Mouse (Mus musculus) CH12.LX (cell line): Measurements from ENCODE around the gene Atxn2l. TPM values are rescaled to one million over a fixed set of nuclear protein-coding genes. Genes with fewer than 3 reads are reported as not detected.

Experiments used
- DNase-seq: peaks from one replicate; pipeline ENCODE4 v3.0.0-alpha.2; 2013; ENCODE audit errors: extremely low read depth
- H3K27ac ChIP-seq: 2 replicates; pipeline ENCODE4 v1.5.1; 2012; ENCODE audit warnings: low read depth, mild to moderate bottlenecking, control low read depth, moderate library complexity; ENCODE audit not compliant: insufficient read depth
- H3K27me3 ChIP-seq: replicated peaks from 2 replicates; pipeline ENCODE3; 2012; ENCODE audit warnings: inconsistent platforms
- H3K36me3 ChIP-seq, 2 experiments: replicated peaks in 1 of 2; 2 replicates each; pipeline versions ENCODE3 to v1.6.1; 2012; ENCODE audit warnings: inconsistent platforms in 1 of 2, low read length in 1 of 2, mild to moderate bottlenecking in 1 of 2, mixed read lengths in 1 of 2, moderate library complexity in 1 of 2; ENCODE audit not compliant: control insufficient read depth in 1 of 2, insufficient read depth in 1 of 2
- H3K4me1 ChIP-seq, 2 experiments: 2 replicates each; pipeline ENCODE4 v1.6.1; 2012; ENCODE audit warnings: inconsistent platforms in 1 of 2, moderate library complexity in 1 of 2; ENCODE audit not compliant: insufficient read depth in 2 of 2, control insufficient read depth in 1 of 2
- H3K4me2 ChIP-seq: 2 replicates; pipeline ENCODE4 v1.6.1; 2012; ENCODE audit warnings: low read depth, mild to moderate bottlenecking, control low read depth; ENCODE audit not compliant: poor library complexity, insufficient read depth, severe bottlenecking
- H3K4me3 ChIP-seq, 3 experiments: fragments of 150-350 bp in 1 of 3; sonication (generic) in 1 of 3; replicated peaks in 1 of 3; 2 replicates each; pipeline versions ENCODE3 to v1.5.1; 2011 to 2012; ENCODE audit warnings: low read depth in 2 of 3, low read length in 2 of 3, mild to moderate bottlenecking in 2 of 3, moderate library complexity in 2 of 3, control low read depth in 1 of 3, improper control_type of control experiment in 1 of 3, inconsistent platforms in 1 of 3, mixed read lengths in 1 of 3; ENCODE audit not compliant: poor library complexity in 1 of 3
- H3K79me2 ChIP-seq: replicated peaks from 2 replicates; pipeline ENCODE4 v1.6.1; 2012; ENCODE audit warnings: mild to moderate bottlenecking, moderate library complexity; ENCODE audit not compliant: control insufficient read depth, poor library complexity, insufficient read depth, severe bottlenecking; ENCODE audit errors: extremely low read depth
- H3K9ac ChIP-seq: 2 replicates; pipeline ENCODE4 v1.6.1; 2012; ENCODE audit warnings: low read depth, mild to moderate bottlenecking, control low read depth, moderate library complexity; ENCODE audit not compliant: insufficient read depth
- H3K9me3 ChIP-seq: replicated peaks from 2 replicates; pipeline ENCODE3; 2012; ENCODE audit warnings: low read length, inconsistent platforms, mixed read lengths
- BHLHE40 ChIP-seq: IDR thresholded peaks from 2 replicates; pipeline ENCODE4 v1.6.1; 2011; ENCODE audit warnings: mild to moderate bottlenecking, low read depth, low read length, improper control_type of control experiment
- CHD1 ChIP-seq: IDR thresholded peaks from 2 replicates; pipeline ENCODE4 v1.6.1; 2012; ENCODE audit warnings: low read depth, low read length, improper control_type of control experiment, inconsistent platforms
- CHD2 ChIP-seq: IDR thresholded peaks from 2 replicates; pipeline ENCODE4 v1.6.1; 2011; ENCODE audit warnings: low read length, improper control_type of control experiment
- CTCF ChIP-seq, 2 experiments: IDR thresholded peaks in 1 of 2; conservative IDR thresholded peaks in 1 of 2; 2 replicates each; pipeline ENCODE4 v1.5.1; 2011 to 2012; ENCODE audit warnings: low read depth in 2 of 2, low read length in 2 of 2, improper control_type of control experiment in 1 of 2, inconsistent platforms in 1 of 2, mild to moderate bottlenecking in 1 of 2, moderate library complexity in 1 of 2
- E2F4 ChIP-seq: IDR thresholded peaks from 2 replicates; pipeline ENCODE4 v1.6.1; 2011; ENCODE audit warnings: low read depth, low read length, improper control_type of control experiment; ENCODE audit not compliant: insufficient replicate concordance
- ELF1 ChIP-seq: IDR thresholded peaks from 2 replicates; pipeline ENCODE4 v1.6.1; 2014; ENCODE audit warnings: low read depth, mild to moderate bottlenecking, inconsistent platforms, low read length, improper control_type of control experiment
- ETS1 ChIP-seq: conservative IDR thresholded peaks from 2 replicates; pipeline ENCODE4 v1.6.1; 2012; ENCODE audit warnings: low read depth, mild to moderate bottlenecking, inconsistent platforms, low read length, improper control_type of control experiment, moderate library complexity
- GABPA ChIP-seq: IDR thresholded peaks from 2 replicates; pipeline ENCODE4 v1.6.1; 2012; ENCODE audit warnings: low read depth, low read length, improper control_type of control experiment, inconsistent platforms; ENCODE audit not compliant: insufficient replicate concordance
- HCFC1 ChIP-seq: IDR thresholded peaks from 2 replicates; pipeline ENCODE4 v1.6.1; 2012; ENCODE audit warnings: low read depth, mild to moderate bottlenecking, inconsistent platforms, low read length, improper control_type of control experiment
- IRF4 ChIP-seq: IDR thresholded peaks from 2 replicates; pipeline ENCODE4 v1.6.1; 2014; ENCODE audit warnings: low read depth, mild to moderate bottlenecking, inconsistent platforms, low read length, improper control_type of control experiment
- JUN ChIP-seq: IDR thresholded peaks from 2 replicates; pipeline ENCODE4 v1.6.1; 2011; ENCODE audit warnings: low read depth, mild to moderate bottlenecking, low read length, improper control_type of control experiment, moderate library complexity; ENCODE audit not compliant: insufficient read depth
- JUND ChIP-seq: conservative IDR thresholded peaks from 2 replicates; pipeline ENCODE4 v1.6.1; 2011; ENCODE audit warnings: low read depth, low read length, improper control_type of control experiment
- KAT2A ChIP-seq: IDR thresholded peaks from 2 replicates; pipeline ENCODE4 v1.6.1; 2012; ENCODE audit warnings: low read length, improper control_type of control experiment, inconsistent platforms; ENCODE audit not compliant: insufficient replicate concordance
- MAFK ChIP-seq: IDR thresholded peaks from 2 replicates; pipeline ENCODE4 v1.6.1; 2011; ENCODE audit warnings: low read length, improper control_type of control experiment; ENCODE audit not compliant: insufficient replicate concordance
- MAX ChIP-seq: IDR thresholded peaks from 2 replicates; pipeline ENCODE4 v1.6.1; 2011; ENCODE audit warnings: low read length, improper control_type of control experiment
- MAZ ChIP-seq: IDR thresholded peaks from 2 replicates; pipeline ENCODE4 v1.6.1; 2012; ENCODE audit warnings: low read depth, mild to moderate bottlenecking, inconsistent platforms, low read length, improper control_type of control experiment, moderate library complexity
- MEF2A ChIP-seq: IDR thresholded peaks from 2 replicates; pipeline ENCODE4 v1.6.1; 2014; ENCODE audit warnings: low read depth, mild to moderate bottlenecking, inconsistent platforms, low read length, improper control_type of control experiment, borderline replicate concordance
- MXI1 ChIP-seq: IDR thresholded peaks from 2 replicates; pipeline ENCODE4 v1.6.1; 2011; ENCODE audit warnings: mild to moderate bottlenecking, low read depth, low read length, improper control_type of control experiment
- MYC ChIP-seq: IDR thresholded peaks from 2 replicates; pipeline ENCODE4 v1.6.1; 2011; ENCODE audit warnings: low read depth, mild to moderate bottlenecking, improper control_type of control experiment, low read length
- NELFE ChIP-seq: IDR thresholded peaks from 2 replicates; pipeline ENCODE4 v1.6.1; 2011; ENCODE audit warnings: low read depth, low read length, improper control_type of control experiment
- NRF1 ChIP-seq: IDR thresholded peaks from 2 replicates; pipeline ENCODE4 v1.6.1; 2014; ENCODE audit warnings: low read depth, mild to moderate bottlenecking, inconsistent platforms, low read length, improper control_type of control experiment, moderate library complexity
- PAX5 ChIP-seq: IDR thresholded peaks from 2 replicates; pipeline ENCODE4 v1.6.1; 2012; ENCODE audit warnings: low read length, inconsistent platforms, mixed read lengths
- POLR2A ChIP-seq: IDR thresholded peaks from 2 replicates; pipeline ENCODE4 v1.6.1; 2011; ENCODE audit warnings: low read depth, mild to moderate bottlenecking, improper control_type of control experiment, low read length
- POLR2AphosphoS2 ChIP-seq: IDR thresholded peaks from 2 replicates; pipeline ENCODE4 v1.6.1; 2011; ENCODE audit warnings: low read depth, low read length, improper control_type of control experiment
- RAD21 ChIP-seq: IDR thresholded peaks from 2 replicates; pipeline ENCODE4 v1.6.1; 2011; ENCODE audit warnings: low read depth, mild to moderate bottlenecking, low read length, improper control_type of control experiment, moderate library complexity
- RCOR1 ChIP-seq: conservative IDR thresholded peaks from 2 replicates; pipeline ENCODE4 v1.6.1; 2012; ENCODE audit warnings: low read depth, mild to moderate bottlenecking, inconsistent platforms, low read length, improper control_type of control experiment
- SIN3A ChIP-seq: IDR thresholded peaks from 2 replicates; pipeline ENCODE4 v1.6.1; 2012; ENCODE audit warnings: low read length, improper control_type of control experiment, inconsistent platforms
- SMC3 ChIP-seq: IDR thresholded peaks from 2 replicates; pipeline ENCODE4 v1.6.1; 2011; ENCODE audit warnings: low read depth, low read length, improper control_type of control experiment
- TBP ChIP-seq: conservative IDR thresholded peaks from 2 replicates; pipeline ENCODE4 v1.6.1; 2011; ENCODE audit warnings: low read depth, low read length, improper control_type of control experiment
- TCF12 ChIP-seq: IDR thresholded peaks from 2 replicates; pipeline ENCODE4 v1.6.1; 2014; ENCODE audit warnings: low read depth, mild to moderate bottlenecking, inconsistent platforms, low read length, improper control_type of control experiment
- UBTF ChIP-seq: IDR thresholded peaks from 2 replicates; pipeline ENCODE4 v1.6.1; 2012; ENCODE audit warnings: low read depth, mild to moderate bottlenecking, inconsistent platforms, low read length, improper control_type of control experiment, moderate library complexity
- ZC3H11A ChIP-seq: IDR thresholded peaks from 2 replicates; pipeline ENCODE4 v1.6.1; 2012; ENCODE audit warnings: low read depth, mild to moderate bottlenecking, inconsistent platforms, low read length, improper control_type of control experiment
- ZKSCAN1 ChIP-seq: IDR thresholded peaks from 2 replicates; pipeline ENCODE4 v1.6.1; 2012; ENCODE audit warnings: low read depth, inconsistent platforms, low read length, improper control_type of control experiment, borderline replicate concordance
- ZMIZ1 ChIP-seq: IDR thresholded peaks from 2 replicates; pipeline ENCODE4 v1.6.1; 2012; ENCODE audit warnings: low read depth, mild to moderate bottlenecking, inconsistent platforms, low read length, improper control_type of control experiment
- ZNF384 ChIP-seq: IDR thresholded peaks from 2 replicates; pipeline ENCODE4 v1.6.1; 2012; ENCODE audit warnings: low read depth, low read length, improper control_type of control experiment, inconsistent platforms
- dilution Hi-C: fragments of 300-500 bp; cut with MboI; formaldehyde crosslinking; loops from 2 replicates; pipeline ENCODE4 v1.14.3; 2020; ENCODE audit warnings: low sequenced_read_pairs; ENCODE audit not compliant: extremely low pct_unique_long_range_greater_than_20kb, extremely low pct_ligation_motif_present
- in situ Hi-C: fragments of 300-500 bp; cut with MboI; formaldehyde crosslinking; loops from 3 replicates; pipeline ENCODE4 v1.14.3; 2019; ENCODE audit warnings: low sequenced_read_pairs, low pct_ligation_motif_present, low pct_unique_long_range_greater_than_20kb, mixed read lengths
- polyA plus RNA-seq: library from polyadenylated mRNA; unstranded; fragments of >175 nt; gene quantifications from 2 replicates; pipeline ENCODE4 v1.2.1, GENCODE M21; 2012; ENCODE audit warnings: low read depth; ENCODE audit not compliant: insufficient read length
- total RNA-seq, 2 experiments: library from RNA; depleted of rRNA; stranded (reverse); fragments of 300-350 nt in 1 of 2; fragments of >200 nt in 1 of 2; gene quantifications; 2 replicates each; pipeline ENCODE4 v1.2.3; 2012 to 2014

Gene Atxn2l
- 42.4 and 64.2 TPM in 2 replicates for total RNA-seq (2012; rRNA removed)
- total RNA-seq (2014; rRNA removed) = 16.5 and 18.8 TPM in 2 replicates
- 104 and 122 TPM in 2 replicates for polyA plus RNA-seq

DNA sequence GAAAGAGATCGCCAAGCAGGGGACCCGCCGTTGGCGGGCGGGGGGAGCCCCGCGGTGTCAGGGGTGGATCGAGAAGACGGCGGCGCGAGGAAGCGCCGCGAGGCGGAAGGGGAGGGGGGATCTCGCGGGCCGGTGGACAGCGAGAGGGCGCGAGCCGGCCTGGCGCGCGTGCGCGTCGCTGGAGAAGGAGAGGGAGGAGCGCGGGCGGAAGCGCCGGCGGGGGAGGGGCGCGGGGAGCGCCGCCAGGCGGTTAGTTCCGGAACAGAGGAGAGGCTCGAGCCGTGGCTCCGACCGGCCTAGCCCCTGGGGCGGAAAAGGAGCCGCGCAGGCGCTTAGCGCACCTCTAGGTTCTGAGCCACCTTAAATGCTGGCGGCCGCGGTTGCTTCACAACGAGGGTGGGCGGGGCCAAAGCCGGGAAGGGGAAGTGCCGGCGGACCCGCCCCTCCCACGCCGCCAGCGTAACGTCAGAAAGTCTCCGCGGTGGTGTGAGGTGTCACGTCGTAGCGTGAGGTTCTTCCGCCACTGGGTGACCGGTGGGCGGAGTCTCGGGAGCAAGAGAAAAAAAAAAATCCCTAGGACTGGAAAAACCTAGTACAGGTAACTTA is at the start of gene Atxn2l:
Gene Atxn2l (minus strand): TSS at position 165 of the 606 bp plus-strand sequence.
- H3K9ac ChIP-seq = peak within 1 kb of the TSS; percentile 97
- dilution Hi-C loops = no loop called here
- H3K4me1 ChIP-seq = peaks cover 8 to 33% of the 10 kb centered on the region in 2 experiments
- H3K4me2 ChIP-seq = peak within 1 kb of the TSS; percentile 86
- H3K27me3 ChIP-seq = no peaks in the 10 kb centered on the region
- peak; percentile 98 for DNase-seq
- H3K9me3 ChIP-seq = no peaks in the 10 kb centered on the region
- H3K27ac ChIP-seq = peak within 1 kb of the TSS; percentile 98
- TF ChIP-seq ZC3H11A (no peak), UBTF (peak; percentile 83), TCF12 (peak; percentile 88), NELFE (peak; percentile 59; the same call in 1 of the 2 replicates), JUN (0 out of 2 replicates have a peak, but pooled peaks have one; percentile 2), MEF2A (peak; percentile 86; the same call in 1 of the 2 replicates), POLR2AphosphoS2 (no peak), CHD1 (no peak), MAFK (0 out of 2 replicates have a peak, but pooled peaks have one; percentile 35), SMC3 (peak; percentile 35; the same call in 1 of the 2 replicates), RAD21 (no peak; the same call in 1 of the 2 replicates), NRF1 (peak; percentile 94), TBP (peak; percentile 63), E2F4 (peak; percentile 66; the same call in 1 of the 2 replicates), CTCF (conservative IDR thresholded peaks at IDR 0.05 in 1 of 2, IDR thresholded peaks at IDR 0.05 in 1 of 2; ENCODE audit: low read depth in 2 of 2, low read length in 2 of 2) (peak in 1 of 2 experiments; percentile 69; a peak in 2 of 4 replicates), CHD2 (peak; percentile 89), MAX (peak; percentile 73), PAX5 (no peak), POLR2A (peak; percentile 69), RCOR1 (no peak), MXI1 (peak; percentile 69), JUND (peak; percentile 63; the same call in 1 of the 2 replicates), BHLHE40 (peak; percentile 54; the same call in 1 of the 2 replicates), SIN3A (peak; percentile 91), ZMIZ1 (peak; percentile 82; the same call in 1 of the 2 replicates), MYC (peak; percentile 86), HCFC1 (peak; percentile 86), ETS1 (peak; percentile 50), ZNF384 (peak; percentile 92), GABPA (no peak), KAT2A (peak; percentile 99), ZKSCAN1 (peak; percentile 34; the same call in 1 of the 2 replicates), MAZ (peak; percentile 81), IRF4 (peak; percentile 65; the same call in 1 of the 2 replicates), ELF1 (peak; percentile 96)
- H3K36me3 ChIP-seq = peaks cover 27 to 29% of the 10 kb centered on the region in 2 experiments
- H3K79me2 ChIP-seq = peaks cover 34% of the 10 kb centered on the region
- peak within 1 kb of the TSS; percentile 74 to 100 (median 91) for H3K4me3 ChIP-seq
- in situ Hi-C loops = no loop called here
